Mouse (Mus musculus) testis, adult 2 months (tissue): ENCODE data around the gene Gm11077.

Experiments
- CTCF ChIP-seq: fragments of 200-500 bp; IDR thresholded peaks from 2 replicates; pipeline ENCODE4 v1.5.1; 2012; ENCODE audit warnings: low read depth, mild to moderate bottlenecking, inconsistent platforms, low read length, moderate library complexity; ENCODE audit not compliant: control insufficient read depth, insufficient read depth, insufficient replicate concordance
- POLR2A ChIP-seq: fragments of 200-500 bp; IDR thresholded peaks from 2 replicates; pipeline ENCODE4 v1.6.1; 2012; ENCODE audit warnings: low read depth, mild to moderate bottlenecking, inconsistent platforms, low read length, moderate library complexity; ENCODE audit not compliant: control insufficient read depth

DNA sequence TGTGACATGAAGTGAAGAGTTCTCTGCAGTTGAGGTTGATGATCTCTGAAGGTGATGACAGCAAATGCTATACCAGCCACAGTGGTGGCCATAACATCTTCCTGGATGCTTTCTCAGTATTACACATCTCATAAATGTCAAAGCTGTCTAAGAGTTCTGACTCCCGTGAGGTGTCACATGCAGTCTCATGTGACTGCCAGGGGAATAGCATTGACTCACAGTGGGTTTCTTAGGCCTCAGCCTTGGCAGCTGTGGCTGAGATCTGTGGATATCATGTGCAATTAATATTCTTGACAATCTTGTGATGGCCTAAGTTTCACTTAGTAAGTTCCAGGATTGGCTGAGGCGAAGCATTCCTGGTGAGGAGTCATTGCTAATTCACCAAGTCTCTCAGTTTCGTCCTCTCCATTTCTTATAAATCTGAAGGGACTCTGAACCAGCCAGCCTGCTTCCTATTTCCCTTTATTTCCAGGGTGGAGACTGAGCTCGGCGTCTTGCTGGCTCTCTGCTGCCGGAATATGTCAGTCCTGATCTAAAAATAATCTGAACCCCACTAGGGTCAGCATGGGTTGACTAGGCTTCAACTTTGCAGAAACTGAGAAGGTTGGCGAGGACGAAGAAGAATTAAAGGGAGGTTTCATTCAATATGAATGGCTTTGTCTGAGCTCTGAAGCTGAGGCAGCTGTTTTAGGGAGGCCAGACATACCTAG, 21.4 kb downstream of the Gm11077 start:
- no peak for TF ChIP-seq CTCF
- no peak for TF ChIP-seq POLR2A
